Mouse (Mus musculus): ENCODE results near the gene Lgals2. TPM values are rescaled to one million over a fixed set of nuclear protein-coding genes. Genes with fewer than 3 reads are reported as not detected.

The Lgals2 gene
- not detected in 2 replicates for polyA plus RNA-seq (2016; fragmentation: Nextera tagmentation; extraction: Ambion mirVana)

DNA sequence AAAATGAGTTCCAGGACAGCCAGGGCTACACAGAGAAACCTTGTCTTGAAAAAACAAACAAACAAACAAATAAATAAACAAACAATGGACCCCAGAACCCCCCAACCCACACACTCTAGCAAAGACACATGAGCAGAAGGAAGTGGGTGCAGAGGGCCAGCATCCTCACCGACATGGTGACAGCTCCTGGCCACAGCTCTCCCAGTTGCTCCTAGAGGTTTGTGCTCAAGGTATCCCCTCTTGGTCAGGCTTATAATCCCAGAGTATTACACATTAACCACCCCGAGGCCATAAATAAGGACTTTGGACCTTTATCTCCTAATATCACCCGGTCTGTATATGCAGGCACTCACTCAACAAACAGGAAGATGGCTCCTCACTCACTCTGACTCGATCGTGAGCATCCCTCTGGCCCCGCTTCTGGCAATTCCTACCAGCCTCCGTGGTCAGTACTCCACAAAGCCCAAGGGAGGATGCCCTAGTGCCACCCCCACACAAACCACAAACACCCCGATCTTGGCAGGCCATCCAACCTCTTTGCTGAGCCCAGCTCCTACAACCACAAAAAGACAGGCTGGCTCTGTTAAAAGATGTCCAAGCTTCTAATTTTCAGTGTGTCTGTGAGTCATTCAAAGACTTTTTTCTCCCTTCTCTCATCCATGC is at the start of gene Lgals2:
Gene Lgals2 (minus strand): TSS at position 227 of the 663 bp plus-strand sequence.
- no peak within 1 kb of the TSS for H3K27ac ChIP-seq
- H3K4me2 ChIP-seq (replicated peaks), result no peak within 1 kb of the TSS
- ATAC-seq (ENCODE audit: low FRiP score, low read depth), result no peak
- no peak within 1 kb of the TSS for H3K4me3 ChIP-seq
- H3K27me3 ChIP-seq (replicated peaks), result no peaks in the 10 kb centered on the region
- WGBS, result 74% methylated on average over 8 of the region's 8 CpGs
- no peaks in the 10 kb centered on the region for H3K9me3 ChIP-seq
- H3K4me1 ChIP-seq, result peaks cover 6% of the 10 kb centered on the region; the same call in 1 of the 2 replicates
- no peaks in the 10 kb centered on the region for H3K36me3 ChIP-seq
- no peak within 1 kb of the TSS for H3K9ac ChIP-seq

DNA sequence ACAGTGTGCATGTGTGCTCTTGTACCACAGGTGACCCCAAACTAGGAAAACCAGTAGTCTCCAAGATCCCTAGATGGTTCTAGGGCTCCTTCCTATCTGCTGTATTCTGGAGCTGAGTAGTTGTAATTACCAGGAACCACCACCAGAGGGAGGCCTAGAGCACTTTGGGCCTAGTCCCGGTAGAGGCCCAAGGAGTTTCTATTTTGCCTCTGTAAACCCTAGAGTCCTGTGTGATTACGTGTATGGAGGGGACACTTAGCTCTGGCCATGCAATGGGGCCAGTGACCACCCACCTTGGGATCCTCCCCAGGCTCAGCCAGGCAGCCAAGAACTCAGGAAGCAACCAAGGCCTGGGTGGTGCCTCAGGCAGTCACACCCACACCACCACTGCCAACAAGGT is 47.9 kb upstream of the Lgals2 start:
- H3K4me3 ChIP-seq, result no peak overlapping the region
- WGBS, result 4% methylated on average over 2 of the region's 2 CpGs
- peaks cover 22% of the 10 kb centered on the region for H3K27me3 ChIP-seq (replicated peaks)
- H3K36me3 ChIP-seq, result no peaks in the 10 kb centered on the region
- H3K27ac ChIP-seq, result no peak overlapping the region
- 0 out of 2 replicates have a peak, but pooled peaks have one; percentile 11 for ATAC-seq (ENCODE audit: low FRiP score, low read depth)
- H3K9me3 ChIP-seq, result no peaks in the 10 kb centered on the region
- peaks cover 20% of the 10 kb centered on the region; the same call in 1 of the 2 replicates for H3K4me1 ChIP-seq
- H3K9ac ChIP-seq, result no peak overlapping the region
- H3K4me2 ChIP-seq (replicated peaks), result no peak overlapping the region

DNA sequence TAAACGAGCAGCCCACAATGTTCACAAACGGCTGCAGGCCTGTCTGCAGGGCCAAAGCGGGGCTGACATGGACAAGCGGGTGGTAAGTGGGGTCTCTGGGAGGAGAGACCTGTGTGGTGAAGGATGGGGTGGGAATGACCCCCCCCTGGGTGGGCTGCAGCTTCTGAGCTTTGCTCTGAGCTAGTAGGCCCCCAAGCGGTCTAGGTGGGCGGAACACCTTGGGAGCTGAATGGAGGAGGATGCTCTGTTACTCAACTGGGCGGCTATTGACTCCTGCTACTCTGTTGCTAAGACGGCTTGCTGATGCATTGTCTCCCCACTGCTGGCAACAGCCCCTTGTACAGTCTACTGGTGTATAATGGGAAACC is 46.1 kb upstream of the Lgals2 start:
- Histone ChIP-seq H3K9ac (no peak overlapping the region), H3K4me3 (no peak overlapping the region), H3K4me2 (replicated peaks) (peak overlapping the region; percentile 94), H3K36me3 (no peaks in the 10 kb centered on the region), H3K27me3 (replicated peaks) (peaks cover 22% of the 10 kb centered on the region), H3K9me3 (no peaks in the 10 kb centered on the region), H3K27ac (no peak overlapping the region), H3K4me1 (peaks cover 20% of the 10 kb centered on the region; the same call in 1 of the 2 replicates)
- ATAC-seq (ENCODE audit: low FRiP score, low read depth), result no peak
- 35% methylated on average over 8 of the region's 8 CpGs for WGBS

DNA sequence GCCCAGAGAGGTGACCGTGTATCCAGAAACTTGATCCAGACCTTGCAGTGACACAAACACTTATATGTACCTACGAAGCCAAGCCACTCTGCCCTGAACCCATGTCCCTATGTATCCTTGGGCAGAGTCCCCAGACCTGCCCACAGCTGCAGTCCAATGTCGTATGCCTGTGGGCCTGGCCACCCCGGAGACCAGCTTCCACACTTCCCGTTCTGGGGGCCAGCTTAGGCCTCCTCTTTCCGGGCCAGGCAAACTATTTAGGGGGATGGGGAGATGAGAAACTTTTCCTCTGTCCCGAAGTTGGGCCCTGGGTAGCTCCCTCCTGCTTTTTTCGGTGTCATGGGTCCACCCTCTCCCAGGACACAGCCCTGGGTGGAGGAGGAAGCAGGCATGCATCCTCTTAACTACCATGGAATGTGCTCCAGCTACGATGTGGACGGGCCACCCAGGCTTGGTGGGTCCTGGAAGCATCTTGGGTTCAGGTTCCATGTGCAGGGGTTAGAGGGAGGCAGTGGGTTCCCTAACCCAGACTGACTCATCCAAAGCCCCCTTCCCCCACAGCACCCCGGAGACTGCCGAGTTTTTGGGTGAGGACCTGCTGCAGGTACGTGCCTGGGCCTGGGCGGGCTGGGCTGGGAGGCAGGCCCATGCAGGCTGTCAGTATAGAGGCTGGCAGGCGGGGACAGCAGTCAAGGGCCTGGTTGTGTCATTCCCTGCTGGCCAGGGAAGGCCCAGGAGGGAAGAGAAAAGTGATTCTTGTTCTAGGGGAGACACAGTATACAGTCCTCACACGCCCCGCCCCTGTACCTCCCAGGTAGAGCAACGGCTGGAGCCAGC is 45.5 kb upstream of the Lgals2 start:
- H3K36me3 ChIP-seq, result no peaks in the 10 kb centered on the region
- peak overlapping the region; percentile 62; the same call in 1 of the 2 replicates for H3K9ac ChIP-seq
- no peak overlapping the region for H3K27ac ChIP-seq
- H3K4me1 ChIP-seq, result peaks cover 23% of the 10 kb centered on the region; the same call in 1 of the 2 replicates
- no peaks in the 10 kb centered on the region for H3K9me3 ChIP-seq
- H3K4me2 ChIP-seq (replicated peaks), result peak overlapping the region; percentile 94
- H3K4me3 ChIP-seq, result peak overlapping the region; percentile 51
- peaks cover 22% of the 10 kb centered on the region for H3K27me3 ChIP-seq (replicated peaks)
- no peak for ATAC-seq (ENCODE audit: low FRiP score, low read depth)
- WGBS, result 18% methylated on average over 18 of the region's 18 CpGs

DNA sequence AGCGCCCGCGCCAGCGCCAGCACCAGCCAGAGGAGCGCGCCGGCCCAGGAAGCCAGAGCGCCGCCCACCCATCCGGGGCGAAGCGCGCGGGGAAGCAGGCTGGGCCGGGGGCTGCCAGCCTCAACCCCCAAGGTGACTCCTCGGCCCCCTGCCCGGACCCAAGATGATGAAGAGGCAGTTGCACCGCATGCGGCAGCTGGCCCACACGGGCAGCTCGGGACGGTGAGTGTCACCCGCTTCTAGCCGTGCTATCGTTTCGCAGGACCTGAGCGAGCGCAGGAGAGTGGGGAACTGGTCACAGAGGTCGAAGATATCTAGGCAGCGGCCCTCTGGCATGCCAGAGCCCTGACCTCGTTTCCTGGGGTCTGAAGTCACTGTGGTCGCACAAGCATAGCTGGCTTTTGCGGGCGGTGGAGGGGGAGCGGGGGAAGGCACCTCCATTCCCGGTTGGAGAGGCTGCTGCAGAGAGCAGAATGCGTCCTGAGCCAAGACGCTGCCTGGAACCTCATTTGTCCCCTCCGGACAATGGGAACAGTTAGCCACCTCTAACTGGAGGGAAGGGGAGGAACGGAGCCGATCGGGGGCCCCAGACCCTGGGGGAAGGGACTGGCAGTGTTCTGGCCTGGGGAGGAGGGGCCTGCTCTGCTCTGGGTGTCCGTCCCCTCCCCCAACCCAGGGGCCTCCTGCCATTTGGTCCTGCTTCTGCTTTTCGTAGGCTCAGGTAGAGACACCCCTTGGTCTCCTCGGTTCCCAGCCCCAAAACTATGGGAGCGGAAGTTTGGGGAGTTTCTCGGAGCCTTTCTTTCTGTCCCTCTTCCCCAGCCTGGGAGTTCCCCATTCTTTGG is 44.6 kb upstream of the Lgals2 start, which contains the start of gene Sh3bp1:
Gene Sh3bp1 (plus strand): TSS at position 29 of the 845 bp plus-strand sequence.
- ATAC-seq (ENCODE audit: low FRiP score, low read depth), result peak; percentile 35; the same call in 1 of the 2 replicates
- 1% methylated on average over 47 of the region's 47 CpGs for WGBS

DNA sequence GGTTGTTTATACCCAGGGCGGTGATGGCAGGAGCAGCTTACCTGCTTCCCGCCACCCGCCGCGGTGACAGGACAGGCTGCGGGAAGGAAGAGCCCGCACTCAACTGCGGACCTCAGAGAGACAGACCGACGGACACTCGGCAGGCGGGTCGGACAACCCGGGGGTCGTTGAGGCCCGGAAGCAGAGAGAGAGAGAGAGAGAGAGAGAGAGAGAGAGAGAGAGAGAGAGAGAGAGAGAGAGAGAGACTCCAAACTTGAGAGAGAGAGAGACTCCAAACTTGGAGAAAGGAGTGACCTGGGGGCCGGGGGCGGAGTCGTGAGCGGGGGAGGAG is 44.0 kb upstream of the Lgals2 start, which contains the start of gene Gm49510:
Gene Gm49510 (plus strand): TSS at position 259 of the 331 bp plus-strand sequence.
- no peak within 1 kb of the TSS for H3K27ac ChIP-seq
- no peak for ATAC-seq (ENCODE audit: low FRiP score, low read depth)
- H3K9ac ChIP-seq, result peak within 1 kb of the TSS; percentile 62
- H3K4me2 ChIP-seq (replicated peaks), result peak within 1 kb of the TSS; percentile 94
- peaks cover 28% of the 10 kb centered on the region; the same call in 1 of the 2 replicates for H3K4me1 ChIP-seq
- WGBS, result 2% methylated on average over 20 of the region's 20 CpGs
- H3K9me3 ChIP-seq, result no peaks in the 10 kb centered on the region
- H3K27me3 ChIP-seq (replicated peaks), result peaks cover 22% of the 10 kb centered on the region
- peak within 1 kb of the TSS; percentile 51 for H3K4me3 ChIP-seq
- peaks cover 2% of the 10 kb centered on the region; the same call in 1 of the 2 replicates for H3K36me3 ChIP-seq

More for the DNA sequence above, 44.6 kb upstream of the Lgals2 start, which contains the start of gene Sh3bp1:
- no peak within 1 kb of the TSS for H3K27ac ChIP-seq
- H3K4me3 ChIP-seq, result peak within 1 kb of the TSS; percentile 51
- H3K4me2 ChIP-seq (replicated peaks), result peak within 1 kb of the TSS; percentile 94
- peaks cover 22% of the 10 kb centered on the region for H3K27me3 ChIP-seq (replicated peaks)
- H3K9ac ChIP-seq, result peak within 1 kb of the TSS; percentile 62
- no peaks in the 10 kb centered on the region; the same call in 1 of the 2 replicates for H3K36me3 ChIP-seq
- H3K4me1 ChIP-seq, result peaks cover 23% of the 10 kb centered on the region; the same call in 1 of the 2 replicates
- no peaks in the 10 kb centered on the region for H3K9me3 ChIP-seq

DNA sequence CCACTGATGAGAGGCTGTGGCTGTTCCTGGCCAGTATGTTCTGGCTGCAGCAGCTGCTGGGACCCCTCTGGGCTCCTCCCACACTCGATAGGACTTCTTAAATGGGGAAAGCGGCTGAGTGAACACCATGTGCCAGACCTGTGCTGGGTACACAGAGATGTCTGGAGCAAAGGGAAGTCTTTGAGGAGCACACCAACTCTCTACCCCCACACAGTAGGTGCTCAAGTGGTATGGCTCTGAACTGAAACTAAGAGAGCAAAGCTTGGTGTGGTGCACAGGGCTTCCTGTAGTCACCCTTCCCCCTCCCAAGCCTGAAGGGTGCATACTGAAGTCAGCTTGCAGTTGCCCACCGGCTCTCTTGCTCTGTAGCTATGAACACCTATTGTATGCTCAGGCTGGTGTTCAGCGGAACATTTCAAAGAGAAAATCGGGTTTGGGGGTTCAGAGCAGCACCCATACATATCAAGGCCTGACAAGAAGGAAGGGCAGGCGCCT is 43.2 kb upstream of the Lgals2 start:
- no peak overlapping the region for H3K9ac ChIP-seq
- peak overlapping the region; percentile 94; the same call in 1 of the 2 replicates for H3K4me2 ChIP-seq (replicated peaks)
- no peak overlapping the region for H3K4me3 ChIP-seq
- no peak for ATAC-seq (ENCODE audit: low FRiP score, low read depth)
- 58% methylated on average over 6 of the region's 6 CpGs for WGBS
- H3K27ac ChIP-seq, result no peak overlapping the region
- H3K9me3 ChIP-seq, result no peaks in the 10 kb centered on the region
- H3K4me1 ChIP-seq, result peaks cover 36% of the 10 kb centered on the region
- H3K27me3 ChIP-seq (replicated peaks), result peaks cover 22% of the 10 kb centered on the region
- H3K36me3 ChIP-seq, result peaks cover 11% of the 10 kb centered on the region

DNA sequence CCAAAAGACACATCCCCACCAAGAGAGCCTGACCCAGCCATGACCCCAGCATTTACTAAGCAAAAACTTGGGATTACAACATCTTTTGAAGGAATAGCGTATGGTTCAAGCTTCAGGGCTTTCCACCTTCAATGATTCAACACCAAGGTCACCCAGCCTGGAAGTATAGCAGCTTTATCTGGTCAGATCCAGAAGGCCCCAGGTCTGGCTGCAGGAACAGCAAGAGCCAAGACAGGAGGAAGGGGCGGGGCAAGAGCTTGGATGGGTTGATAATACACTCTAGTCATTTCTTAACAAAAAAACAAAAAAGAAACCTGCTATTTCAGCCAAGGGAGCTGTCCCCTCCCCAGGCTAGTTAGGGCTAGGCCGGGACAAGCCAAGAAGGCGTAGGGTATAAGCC is 42.2 kb upstream of the Lgals2 start:
- H3K9ac ChIP-seq, result no peak overlapping the region
- H3K27ac ChIP-seq, result no peak overlapping the region
- ATAC-seq (ENCODE audit: low FRiP score, low read depth), result no peak
- H3K4me1 ChIP-seq, result peaks cover 37% of the 10 kb centered on the region
- H3K27me3 ChIP-seq (replicated peaks), result peaks cover 22% of the 10 kb centered on the region
- H3K36me3 ChIP-seq, result peaks cover 19% of the 10 kb centered on the region
- no peak overlapping the region for H3K4me3 ChIP-seq
- no peaks in the 10 kb centered on the region for H3K9me3 ChIP-seq
- 94% methylated on average over 4 of the region's 4 CpGs for WGBS
- H3K4me2 ChIP-seq (replicated peaks), result no peak overlapping the region

DNA sequence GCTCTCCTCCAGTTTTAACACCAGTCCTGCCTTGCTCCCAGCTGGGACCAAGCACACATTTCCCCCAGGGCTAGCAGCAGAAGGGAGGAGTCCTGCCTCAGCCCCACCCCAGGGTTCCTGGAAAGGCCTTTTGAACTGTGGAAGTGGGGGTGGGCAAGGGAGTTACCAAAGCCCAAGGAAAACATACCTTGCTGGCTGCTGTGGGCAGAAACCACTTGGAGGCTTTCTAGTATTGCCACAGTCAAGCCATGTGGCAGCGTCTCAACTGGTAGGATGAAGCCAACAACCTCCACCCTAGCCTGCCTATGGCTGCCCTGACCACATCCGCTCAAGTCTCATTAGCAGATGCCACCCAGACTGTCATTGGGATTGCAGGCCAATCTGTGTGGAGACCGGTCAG is 40.8 kb upstream of the Lgals2 start:
- Histone ChIP-seq H3K36me3 (peaks cover 33% of the 10 kb centered on the region), H3K4me1 (peaks cover 37% of the 10 kb centered on the region), H3K4me2 (replicated peaks) (no peak overlapping the region), H3K4me3 (no peak overlapping the region), H3K27me3 (replicated peaks) (peaks cover 18% of the 10 kb centered on the region), H3K9me3 (no peaks in the 10 kb centered on the region), H3K9ac (no peak overlapping the region), H3K27ac (no peak overlapping the region)
- 76% methylated on average over 3 of the region's 3 CpGs for WGBS
- ATAC-seq (ENCODE audit: low FRiP score, low read depth), result no peak

DNA sequence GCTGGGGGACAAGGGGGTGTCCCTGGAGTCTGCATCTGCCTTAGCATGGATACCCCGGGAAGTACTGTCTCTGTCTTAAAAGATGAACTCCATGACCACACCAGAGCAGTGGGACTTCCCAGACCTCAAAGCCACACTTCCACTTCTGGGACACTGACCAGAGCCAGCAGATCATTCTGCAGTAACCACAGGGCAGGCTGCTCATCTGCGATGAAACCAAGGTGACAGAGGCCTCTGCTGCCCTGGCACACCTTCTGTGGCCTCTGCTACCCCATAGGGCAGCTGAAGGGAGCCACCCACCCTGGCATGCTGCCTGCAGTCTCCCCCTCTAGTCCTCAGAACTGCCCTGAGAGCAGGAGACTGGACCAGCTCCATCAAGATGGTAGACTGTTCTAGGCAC is 40.4 kb upstream of the Lgals2 start:
- Histone ChIP-seq H3K27ac (no peak overlapping the region), H3K4me2 (replicated peaks) (no peak overlapping the region), H3K9me3 (no peaks in the 10 kb centered on the region), H3K4me1 (peaks cover 34% of the 10 kb centered on the region), H3K9ac (no peak overlapping the region), H3K27me3 (replicated peaks) (peaks cover 14% of the 10 kb centered on the region), H3K4me3 (no peak overlapping the region), H3K36me3 (peaks cover 37% of the 10 kb centered on the region)
- WGBS, result 88% methylated on average over 2 of the region's 2 CpGs
- ATAC-seq (ENCODE audit: low FRiP score, low read depth), result no peak

DNA sequence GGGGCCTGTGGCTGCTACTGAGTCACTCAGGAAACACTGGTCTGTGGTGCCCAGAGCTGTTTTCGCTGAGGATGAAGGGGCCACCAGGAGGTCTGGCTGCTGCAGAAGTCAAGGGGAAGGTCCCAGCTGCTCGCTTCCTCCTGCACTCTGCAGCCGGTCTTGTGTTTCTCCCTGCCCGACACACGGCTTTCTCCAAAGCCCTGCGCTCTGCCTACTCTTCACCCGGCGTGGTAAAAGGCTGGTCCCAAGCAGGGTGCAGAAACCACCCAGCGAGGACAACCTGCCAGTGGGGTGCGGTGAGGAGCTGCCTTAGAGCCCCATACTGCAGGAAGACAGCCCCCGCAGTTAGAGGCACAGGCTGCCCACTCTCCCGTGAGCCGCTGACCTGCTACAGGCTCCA is 39.4 kb upstream of the Lgals2 start:
- Histone ChIP-seq H3K27ac (no peak overlapping the region), H3K27me3 (replicated peaks) (peaks cover 5% of the 10 kb centered on the region), H3K4me2 (replicated peaks) (no peak overlapping the region), H3K4me3 (no peak overlapping the region), H3K4me1 (peaks cover 24% of the 10 kb centered on the region), H3K9me3 (no peaks in the 10 kb centered on the region), H3K36me3 (peaks cover 42% of the 10 kb centered on the region), H3K9ac (no peak overlapping the region)
- 83% methylated on average over 13 of the region's 13 CpGs for WGBS
- no peak for ATAC-seq (ENCODE audit: low FRiP score, low read depth)
